Mouse (Mus musculus): ENCODE measurements around the gene Dolpp1. TPM values are rescaled to one million over a fixed set of nuclear protein-coding genes. Genes with fewer than 3 reads are reported as not detected.

The Dolpp1 gene
- 48.6 and 51.1 TPM in 2 replicates for polyA plus RNA-seq (2014; fragmentation: Nextera tagmentation; extraction: Ambion mirVana)

GRCm38 (mm10) chr2:30392114-30392576, at the start of gene Dolpp1:
Dolpp1 (plus strand) TSS chr2:30392254.
- Histone ChIP-seq H3K4me2 (ENCODE audit: low read depth) (peak within 1 kb of the TSS; percentile 74), H3K4me1 (ENCODE audit: control insufficient read depth, insufficient read depth, low read length) (peaks cover 11% of the 10 kb centered on the region), H3K4me3 (ENCODE audit: low read depth, low read length) (peak within 1 kb of the TSS; percentile 86), H3K9ac (ENCODE audit: low read length) (peak within 1 kb of the TSS; percentile 66), H3K27ac (ENCODE audit: low read depth, low read length) (peak within 1 kb of the TSS; percentile 86), H3K36me3 (ENCODE audit: control insufficient read depth, insufficient read depth, low read length) (no peaks in the 10 kb centered on the region; the same call in 1 of the 2 replicates), H3K9me3 (ENCODE audit: control insufficient read depth, low read length) (no peaks in the 10 kb centered on the region), H3K27me3 (ENCODE audit: control insufficient read depth, insufficient read depth, low read length) (no peaks in the 10 kb centered on the region)
- DNase-seq (ENCODE audit: low spot score) (peak; percentile 98), ATAC-seq (ENCODE audit: insufficient read depth, low FRiP score, low TSS enrichment) (peak; percentile 99)
- under 1% methylated on average over 39 of the region's 40 CpGs for WGBS

DNA sequence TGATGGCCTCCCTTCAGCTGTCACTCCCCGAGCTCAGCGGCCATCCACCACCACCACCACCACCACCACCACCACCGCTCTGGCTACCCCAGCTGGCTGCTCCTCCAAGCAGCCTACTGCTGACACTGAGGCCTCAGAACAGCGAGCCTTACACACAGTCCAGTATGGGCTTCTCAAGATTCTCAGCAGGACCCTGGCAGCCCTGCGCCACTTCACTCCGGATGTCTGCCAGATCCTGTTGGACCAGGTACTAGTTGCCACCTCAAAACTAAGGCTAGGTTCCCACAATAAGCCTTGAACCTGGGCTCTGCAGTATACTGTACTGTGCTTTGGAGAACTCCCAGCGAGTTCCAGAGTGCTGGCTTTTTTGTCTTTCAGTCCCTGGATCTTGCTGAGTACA, 49.5 kb upstream of the Dolpp1 start:
- ATAC-seq (ENCODE audit: insufficient read depth, low FRiP score, low TSS enrichment) = no peak
- H3K4me2 ChIP-seq (ENCODE audit: low read depth) = no peak overlapping the region
- H3K27ac ChIP-seq (ENCODE audit: low read depth, low read length) = no peak overlapping the region
- no peak overlapping the region for H3K4me3 ChIP-seq (ENCODE audit: low read depth, low read length)
- WGBS = 94% methylated on average over 7 of the region's 7 CpGs
- H3K36me3 ChIP-seq (ENCODE audit: control insufficient read depth, insufficient read depth, low read length) = peaks cover 31% of the 10 kb centered on the region
- H3K9ac ChIP-seq (ENCODE audit: low read length) = no peak overlapping the region
- no peaks in the 10 kb centered on the region for H3K4me1 ChIP-seq (ENCODE audit: control insufficient read depth, insufficient read depth, low read length)
- H3K9me3 ChIP-seq (ENCODE audit: control insufficient read depth, low read length) = no peaks in the 10 kb centered on the region
- DNase-seq (ENCODE audit: low spot score) = no peak
- no peaks in the 10 kb centered on the region for H3K27me3 ChIP-seq (ENCODE audit: control insufficient read depth, insufficient read depth, low read length)

- H3K27ac ChIP-seq (ENCODE audit: low read depth, low read length) = no peak overlapping the region
- no peak for ATAC-seq (ENCODE audit: insufficient read depth, low FRiP score, low TSS enrichment)
Measured at GRCm38 (mm10) chr2:30343601-30344137, 48.4 kb upstream of the Dolpp1 start.

GRCm38 (mm10) chr2:30345971-30346676, 45.9 kb upstream of the Dolpp1 start:
- ATAC-seq (ENCODE audit: insufficient read depth, low FRiP score, low TSS enrichment) (no peak), DNase-seq (ENCODE audit: low spot score) (no peak)
- no peaks in the 10 kb centered on the region for H3K9me3 ChIP-seq (ENCODE audit: control insufficient read depth, low read length)
- no peak overlapping the region for H3K4me3 ChIP-seq (ENCODE audit: low read depth, low read length)
- no peak overlapping the region for H3K9ac ChIP-seq (ENCODE audit: low read length)
- WGBS = 90% methylated on average over 7 of the region's 7 CpGs
- H3K4me1 ChIP-seq (ENCODE audit: control insufficient read depth, insufficient read depth, low read length) = no peaks in the 10 kb centered on the region
- H3K27ac ChIP-seq (ENCODE audit: low read depth, low read length) = no peak overlapping the region
- no peak overlapping the region for H3K4me2 ChIP-seq (ENCODE audit: low read depth)
- no peaks in the 10 kb centered on the region for H3K27me3 ChIP-seq (ENCODE audit: control insufficient read depth, insufficient read depth, low read length)
- peaks cover 30% of the 10 kb centered on the region for H3K36me3 ChIP-seq (ENCODE audit: control insufficient read depth, insufficient read depth, low read length)

More at GRCm38 (mm10) chr2:30343601-30344137, 48.4 kb upstream of the Dolpp1 start:
- 82% methylated on average over 14 of the region's 14 CpGs for WGBS
- no peak overlapping the region for H3K4me2 ChIP-seq (ENCODE audit: low read depth)
- no peaks in the 10 kb centered on the region for H3K4me1 ChIP-seq (ENCODE audit: control insufficient read depth, insufficient read depth, low read length)
- no peak overlapping the region for H3K9ac ChIP-seq (ENCODE audit: low read length)
- no peak overlapping the region for H3K4me3 ChIP-seq (ENCODE audit: low read depth, low read length)
- H3K36me3 ChIP-seq (ENCODE audit: control insufficient read depth, insufficient read depth, low read length) = peaks cover 34% of the 10 kb centered on the region
- no peak for DNase-seq (ENCODE audit: low spot score)
- no peaks in the 10 kb centered on the region for H3K9me3 ChIP-seq (ENCODE audit: control insufficient read depth, low read length)
- no peaks in the 10 kb centered on the region for H3K27me3 ChIP-seq (ENCODE audit: control insufficient read depth, insufficient read depth, low read length)

- no peak for ATAC-seq (ENCODE audit: insufficient read depth, low FRiP score, low TSS enrichment)
- Histone ChIP-seq H3K4me3 (ENCODE audit: low read depth, low read length) (no peak overlapping the region), H3K4me1 (ENCODE audit: control insufficient read depth, insufficient read depth, low read length) (no peaks in the 10 kb centered on the region), H3K27me3 (ENCODE audit: control insufficient read depth, insufficient read depth, low read length) (no peaks in the 10 kb centered on the region), H3K27ac (ENCODE audit: low read depth, low read length) (no peak overlapping the region), H3K9me3 (ENCODE audit: control insufficient read depth, low read length) (no peaks in the 10 kb centered on the region), H3K9ac (ENCODE audit: low read length) (no peak overlapping the region), H3K36me3 (ENCODE audit: control insufficient read depth, insufficient read depth, low read length) (peaks cover 21% of the 10 kb centered on the region), H3K4me2 (ENCODE audit: low read depth) (no peak overlapping the region)
- no peak for DNase-seq (ENCODE audit: low spot score)
- WGBS = 88% methylated on average over 6 of the region's 6 CpGs
Measured at GRCm38 (mm10) chr2:30349196-30349595, 42.9 kb upstream of the Dolpp1 start.

DNA sequence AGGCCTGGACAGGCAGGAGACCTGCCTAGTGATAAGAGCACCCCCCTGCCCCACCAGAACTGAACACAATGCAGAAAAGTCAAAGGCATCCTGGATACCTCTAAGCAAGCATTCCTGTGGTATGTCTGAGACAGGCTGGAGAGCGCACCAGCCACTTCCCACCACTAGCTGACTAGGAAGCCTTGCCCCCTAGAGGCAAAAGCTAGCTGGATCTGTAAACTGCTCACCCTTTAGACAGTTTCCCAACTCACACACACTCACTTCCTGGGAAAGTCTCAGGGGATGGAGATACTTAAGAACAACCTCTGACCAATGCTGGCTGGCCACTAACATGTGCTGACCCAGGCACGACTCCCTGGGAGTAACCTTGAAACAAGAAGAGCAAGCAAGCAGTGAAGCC, 40.9 kb upstream of the Dolpp1 start:
- peaks cover 10% of the 10 kb centered on the region for H3K36me3 ChIP-seq (ENCODE audit: control insufficient read depth, insufficient read depth, low read length)
- H3K27me3 ChIP-seq (ENCODE audit: control insufficient read depth, insufficient read depth, low read length) = no peaks in the 10 kb centered on the region
- no peak overlapping the region for H3K9ac ChIP-seq (ENCODE audit: low read length)
- 85% methylated on average over 2 of the region's 2 CpGs for WGBS
- H3K4me3 ChIP-seq (ENCODE audit: low read depth, low read length) = no peak overlapping the region
- no peak overlapping the region for H3K27ac ChIP-seq (ENCODE audit: low read depth, low read length)
- H3K9me3 ChIP-seq (ENCODE audit: control insufficient read depth, low read length) = no peaks in the 10 kb centered on the region
- DNase-seq (ENCODE audit: low spot score) (no peak), ATAC-seq (ENCODE audit: insufficient read depth, low FRiP score, low TSS enrichment) (no peak)
- H3K4me1 ChIP-seq (ENCODE audit: control insufficient read depth, insufficient read depth, low read length) = no peaks in the 10 kb centered on the region
- no peak overlapping the region for H3K4me2 ChIP-seq (ENCODE audit: low read depth)

- H3K27me3 ChIP-seq (ENCODE audit: control insufficient read depth, insufficient read depth, low read length) = no peaks in the 10 kb centered on the region
- no peak overlapping the region for H3K4me3 ChIP-seq (ENCODE audit: low read depth, low read length)
- 65% methylated on average over 4 of the region's 4 CpGs for WGBS
- DNase-seq (ENCODE audit: low spot score) (no peak), ATAC-seq (ENCODE audit: insufficient read depth, low FRiP score, low TSS enrichment) (no peak)
- no peaks in the 10 kb centered on the region for H3K9me3 ChIP-seq (ENCODE audit: control insufficient read depth, low read length)
- peaks cover 15% of the 10 kb centered on the region for H3K4me1 ChIP-seq (ENCODE audit: control insufficient read depth, insufficient read depth, low read length)
- H3K9ac ChIP-seq (ENCODE audit: low read length) = no peak overlapping the region
- no peaks in the 10 kb centered on the region; the same call in none of the 2 replicates for H3K36me3 ChIP-seq (ENCODE audit: control insufficient read depth, insufficient read depth, low read length)
- no peak overlapping the region for H3K4me2 ChIP-seq (ENCODE audit: low read depth)
- no peak overlapping the region for H3K27ac ChIP-seq (ENCODE audit: low read depth, low read length)
Measured at GRCm38 (mm10) chr2:30355861-30356260, 36.2 kb upstream of the Dolpp1 start.

- Histone ChIP-seq H3K4me2 (ENCODE audit: low read depth) (no peak overlapping the region), H3K36me3 (ENCODE audit: control insufficient read depth, insufficient read depth, low read length) (no peaks in the 10 kb centered on the region; the same call in none of the 2 replicates), H3K4me3 (ENCODE audit: low read depth, low read length) (no peak overlapping the region), H3K27ac (ENCODE audit: low read depth, low read length) (no peak overlapping the region), H3K9ac (ENCODE audit: low read length) (no peak overlapping the region; the same call in 1 of the 2 replicates), H3K4me1 (ENCODE audit: control insufficient read depth, insufficient read depth, low read length) (peaks cover 15% of the 10 kb centered on the region), H3K9me3 (ENCODE audit: control insufficient read depth, low read length) (no peaks in the 10 kb centered on the region), H3K27me3 (ENCODE audit: control insufficient read depth, insufficient read depth, low read length) (no peaks in the 10 kb centered on the region)
- WGBS = 48% methylated on average over 4 of the region's 4 CpGs
- ATAC-seq (ENCODE audit: insufficient read depth, low FRiP score, low TSS enrichment) (no peak), DNase-seq (ENCODE audit: low spot score) (no peak)
Measured at GRCm38 (mm10) chr2:30356266-30356665, 35.8 kb upstream of the Dolpp1 start.

DNA sequence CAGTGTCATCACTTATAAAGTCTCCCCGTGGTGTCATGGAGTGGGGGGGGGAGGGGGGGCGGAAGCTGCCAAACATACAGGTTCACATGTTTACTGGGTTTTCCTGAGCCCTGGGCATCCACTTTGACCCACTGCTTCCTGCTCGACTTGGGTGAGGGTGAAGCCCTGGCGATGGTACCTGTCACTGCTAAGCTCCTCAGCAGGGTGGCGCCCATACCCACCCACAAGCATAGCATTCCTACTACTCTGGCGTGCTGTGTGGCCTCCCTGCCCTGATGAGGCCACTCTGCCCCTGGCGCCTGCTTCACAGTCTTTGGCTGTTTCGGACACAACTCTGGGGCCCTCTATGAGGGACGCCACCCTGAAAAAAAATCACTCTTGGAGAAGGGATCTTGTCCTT, 35.1 kb upstream of the Dolpp1 start:
- DNase-seq (ENCODE audit: low spot score) = no peak
- H3K4me3 ChIP-seq (ENCODE audit: low read depth, low read length) = no peak overlapping the region
- H3K9me3 ChIP-seq (ENCODE audit: control insufficient read depth, low read length) = no peaks in the 10 kb centered on the region
- 77% methylated on average over 9 of the region's 9 CpGs for WGBS
- no peak for ATAC-seq (ENCODE audit: insufficient read depth, low FRiP score, low TSS enrichment)
- no peaks in the 10 kb centered on the region for H3K27me3 ChIP-seq (ENCODE audit: control insufficient read depth, insufficient read depth, low read length)
- H3K4me1 ChIP-seq (ENCODE audit: control insufficient read depth, insufficient read depth, low read length) = peaks cover 15% of the 10 kb centered on the region
- no peak overlapping the region for H3K27ac ChIP-seq (ENCODE audit: low read depth, low read length)
- no peaks in the 10 kb centered on the region; the same call in none of the 2 replicates for H3K36me3 ChIP-seq (ENCODE audit: control insufficient read depth, insufficient read depth, low read length)
- H3K9ac ChIP-seq (ENCODE audit: low read length) = no peak overlapping the region; the same call in 1 of the 2 replicates
- H3K4me2 ChIP-seq (ENCODE audit: low read depth) = no peak overlapping the region
